Mouse (Mus musculus): ENCODE measurements around the gene Krtap7-1. TPM values are rescaled to one million over a fixed set of nuclear protein-coding genes. Genes with fewer than 3 reads are reported as not detected.

The Krtap7-1 gene
- polyA plus RNA-seq (2015; fragmentation: Nextera tagmentation; extraction: Ambion mirVana) = not detected in 2 replicates

DNA sequence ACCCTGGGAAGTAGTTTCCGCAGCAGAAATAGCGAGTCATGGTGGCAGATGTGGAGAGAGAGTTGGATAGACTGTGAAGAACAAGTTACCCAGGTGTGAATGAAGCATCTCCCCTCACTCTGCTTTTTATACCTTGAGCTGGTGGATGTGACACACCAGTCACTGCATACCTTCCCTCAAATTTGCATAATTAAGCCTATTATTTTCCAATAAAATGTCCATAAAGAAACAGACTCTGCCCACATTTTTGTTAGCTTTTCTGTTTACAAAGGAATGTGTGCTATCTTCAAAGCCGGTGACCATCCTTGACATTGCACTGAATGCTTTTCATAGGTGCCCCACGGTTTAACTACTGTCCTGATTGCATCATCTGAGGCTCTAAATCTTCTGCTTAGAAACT, at the start of gene Krtap7-1:
Krtap7-1 (minus strand) TSS at position 101 of the 400 bp plus-strand sequence.
- 0 out of 2 replicates have a peak, but pooled peaks cover 3% of the 10 kb centered on the region for H3K4me1 ChIP-seq
- H3K9me3 ChIP-seq = no peaks in the 10 kb centered on the region
- no peak within 1 kb of the TSS for H3K27ac ChIP-seq (replicated peaks)
- no peaks in the 10 kb centered on the region for H3K27me3 ChIP-seq (replicated peaks)
- H3K36me3 ChIP-seq = no peaks in the 10 kb centered on the region
- WGBS = 76% methylated on average over 4 of the region's 4 CpGs
- no peak within 1 kb of the TSS for H3K9ac ChIP-seq
- H3K4me2 ChIP-seq = no peak within 1 kb of the TSS
- no peak for ATAC-seq (ENCODE audit: extremely low read depth, insufficient number of reproducible peaks, low FRiP score, low TSS enrichment)
- no peak within 1 kb of the TSS for H3K4me3 ChIP-seq

DNA sequence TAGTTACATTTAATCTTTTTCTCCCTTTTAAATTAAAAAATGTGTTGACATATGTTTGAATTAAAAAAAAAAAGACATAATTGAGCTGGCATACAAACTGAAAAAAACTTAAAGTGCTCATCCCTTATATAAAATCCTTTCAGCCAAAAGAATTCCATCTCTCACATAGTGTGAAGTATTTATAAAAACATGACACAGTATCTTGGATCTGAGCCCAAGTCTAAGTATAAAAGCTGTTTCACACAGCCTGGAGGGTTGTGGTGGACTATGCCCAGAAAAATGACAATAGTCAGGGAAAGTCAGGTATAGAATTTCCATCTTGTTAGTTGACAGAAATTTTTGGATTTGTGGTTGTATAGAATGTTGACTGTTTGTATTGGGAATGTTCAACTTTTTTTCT, 42.2 kb upstream of the Krtap7-1 start:
- Histone ChIP-seq H3K4me2 (no peak overlapping the region), H3K4me3 (no peak overlapping the region), H3K9ac (no peak overlapping the region), H3K9me3 (no peaks in the 10 kb centered on the region), H3K4me1 (no peaks in the 10 kb centered on the region), H3K27me3 (replicated peaks) (no peaks in the 10 kb centered on the region), H3K27ac (replicated peaks) (no peak overlapping the region), H3K36me3 (no peaks in the 10 kb centered on the region)
- no peak for ATAC-seq (ENCODE audit: extremely low read depth, insufficient number of reproducible peaks, low FRiP score, low TSS enrichment)

DNA sequence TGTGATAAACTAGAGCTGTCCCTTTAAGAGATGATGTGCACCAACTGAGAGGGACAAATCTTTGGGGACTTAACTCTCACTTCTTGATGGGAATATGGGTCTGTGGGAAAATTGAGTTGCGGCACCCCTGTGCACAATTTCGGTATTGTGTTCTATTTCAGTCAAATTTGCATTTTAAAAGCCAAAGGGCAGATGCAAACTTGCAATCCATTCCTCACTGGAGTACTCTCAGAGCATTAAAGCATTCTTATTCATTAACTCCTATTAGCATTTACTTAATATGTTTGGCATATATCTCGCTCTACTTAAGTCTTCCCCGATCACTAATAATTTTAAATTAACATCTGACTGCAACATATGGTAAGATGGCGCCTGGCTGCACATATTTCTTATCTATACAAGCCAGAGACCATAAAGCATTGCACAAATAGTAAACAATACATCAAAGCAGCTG, 29.9 kb upstream of the Krtap7-1 start:
- 71% methylated on average over 5 of the region's 5 CpGs for WGBS
- no peaks in the 10 kb centered on the region for H3K4me1 ChIP-seq
- H3K36me3 ChIP-seq = no peaks in the 10 kb centered on the region
- no peak for ATAC-seq (ENCODE audit: extremely low read depth, insufficient number of reproducible peaks, low FRiP score, low TSS enrichment)
- no peak overlapping the region for H3K27ac ChIP-seq (replicated peaks)
- no peaks in the 10 kb centered on the region for H3K9me3 ChIP-seq
- no peak overlapping the region for H3K4me2 ChIP-seq
- no peak overlapping the region for H3K9ac ChIP-seq
- no peak overlapping the region for H3K4me3 ChIP-seq
- no peaks in the 10 kb centered on the region for H3K27me3 ChIP-seq (replicated peaks)

DNA sequence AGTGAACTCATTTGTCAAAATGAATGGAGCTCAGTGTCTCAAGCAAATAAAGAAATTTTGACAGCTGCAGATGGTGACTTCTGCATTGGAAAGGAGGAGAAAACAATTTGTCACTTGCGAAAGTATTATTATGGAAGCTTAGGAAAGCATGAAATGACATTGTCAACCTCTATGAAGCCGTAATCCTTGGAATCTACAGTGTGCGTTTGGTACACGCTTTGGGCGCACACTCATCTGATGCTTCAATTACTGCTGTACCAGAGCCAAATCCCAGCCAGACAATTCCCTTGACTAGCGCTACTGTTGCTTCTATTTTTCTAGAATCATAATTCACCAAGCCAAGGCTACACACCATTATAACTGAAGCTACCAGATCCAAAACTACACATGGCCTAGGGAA, 29.2 kb upstream of the Krtap7-1 start:
- no peak for ATAC-seq (ENCODE audit: extremely low read depth, insufficient number of reproducible peaks, low FRiP score, low TSS enrichment)

DNA sequence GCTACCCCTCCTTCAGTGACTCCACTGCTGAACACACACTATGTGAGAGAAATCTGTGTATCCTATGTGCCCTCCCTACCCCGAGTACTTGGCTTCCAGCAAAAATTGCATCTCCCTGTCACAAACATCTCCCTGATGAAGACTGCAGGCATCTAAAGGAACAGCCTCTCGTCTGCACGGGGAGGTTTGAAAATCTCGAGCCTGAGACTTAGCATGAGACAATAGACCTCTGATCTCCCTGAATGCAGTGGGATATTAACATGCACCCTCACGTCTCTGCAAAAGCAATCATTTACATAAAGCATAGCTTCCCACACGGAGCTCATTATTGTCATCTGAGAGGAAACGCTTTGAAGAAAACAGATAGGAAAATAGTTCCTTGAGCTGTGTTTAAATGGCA, 22.4 kb upstream of the Krtap7-1 start:
- no peak overlapping the region for H3K9ac ChIP-seq
- no peak for ATAC-seq (ENCODE audit: extremely low read depth, insufficient number of reproducible peaks, low FRiP score, low TSS enrichment)
- H3K4me3 ChIP-seq = no peak overlapping the region
- H3K27ac ChIP-seq (replicated peaks) = no peak overlapping the region
- no peaks in the 10 kb centered on the region for H3K4me1 ChIP-seq
- H3K9me3 ChIP-seq = no peaks in the 10 kb centered on the region
- no peaks in the 10 kb centered on the region for H3K36me3 ChIP-seq
- H3K4me2 ChIP-seq = no peak overlapping the region
- no peaks in the 10 kb centered on the region for H3K27me3 ChIP-seq (replicated peaks)
- WGBS = 61% methylated on average over 7 of the region's 7 CpGs

More for the DNA sequence above, 29.2 kb upstream of the Krtap7-1 start:
- no peaks in the 10 kb centered on the region for H3K4me1 ChIP-seq
- H3K9ac ChIP-seq = no peak overlapping the region
- WGBS = 86% methylated on average over 6 of the region's 6 CpGs
- H3K27ac ChIP-seq (replicated peaks) = no peak overlapping the region
- no peak overlapping the region for H3K4me3 ChIP-seq
- no peaks in the 10 kb centered on the region for H3K27me3 ChIP-seq (replicated peaks)
- no peaks in the 10 kb centered on the region for H3K36me3 ChIP-seq
- no peak overlapping the region for H3K4me2 ChIP-seq
- no peaks in the 10 kb centered on the region for H3K9me3 ChIP-seq

DNA sequence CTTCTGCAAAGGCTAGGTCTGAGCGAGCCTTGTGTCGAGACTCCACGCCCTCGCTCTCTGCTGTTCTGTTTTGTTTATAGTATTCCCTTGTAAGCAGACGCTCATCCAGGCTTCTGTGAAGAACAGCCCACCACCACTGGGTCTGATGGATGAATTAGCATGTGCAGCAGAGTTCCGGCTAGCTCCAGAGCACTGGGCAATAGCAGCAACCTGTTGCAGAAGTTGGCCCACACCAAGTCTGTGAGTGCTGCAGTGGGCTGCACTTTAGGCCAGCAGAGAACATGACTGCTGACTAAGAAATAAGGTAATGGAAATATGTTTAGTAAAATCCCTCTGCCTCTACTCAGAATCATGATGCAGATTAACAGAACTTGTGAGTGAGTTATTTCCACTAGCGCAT, 21.7 kb upstream of the Krtap7-1 start:
- Histone ChIP-seq H3K4me1 (no peaks in the 10 kb centered on the region), H3K27me3 (replicated peaks) (no peaks in the 10 kb centered on the region), H3K4me3 (no peak overlapping the region), H3K9me3 (0 out of 2 replicates have a peak, but pooled peaks cover under 1% of the 10 kb centered on the region), H3K4me2 (no peak overlapping the region), H3K9ac (no peak overlapping the region), H3K36me3 (no peaks in the 10 kb centered on the region), H3K27ac (replicated peaks) (no peak overlapping the region)
- ATAC-seq (ENCODE audit: extremely low read depth, insufficient number of reproducible peaks, low FRiP score, low TSS enrichment) = no peak
- 65% methylated on average over 7 of the region's 7 CpGs for WGBS

DNA sequence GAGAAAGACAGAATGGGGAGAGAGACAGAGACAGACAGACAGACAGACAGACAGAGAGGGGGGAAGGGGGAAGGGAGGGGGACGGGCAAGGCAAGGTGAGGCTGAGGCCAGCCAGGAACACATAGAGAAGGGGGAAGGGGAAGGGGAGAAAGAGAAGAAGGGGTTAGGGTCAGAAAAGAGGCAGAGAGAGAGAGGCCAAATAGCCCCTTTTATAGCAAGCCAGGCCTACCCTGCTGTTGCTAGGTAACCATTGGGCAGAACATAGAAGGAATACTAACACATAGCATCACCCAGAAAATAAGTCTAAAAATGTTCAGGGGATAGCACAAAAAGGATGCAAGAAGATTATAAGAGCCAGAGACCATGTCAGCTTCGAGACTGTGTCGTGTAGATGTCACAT, 20.3 kb upstream of the Krtap7-1 start:
- H3K4me2 ChIP-seq = no peak overlapping the region
- H3K4me3 ChIP-seq = no peak overlapping the region
- whole genome bisulfite sequencing = 75% methylated on average over 3 of the region's 3 CpGs
- 0 out of 2 replicates have a peak, but pooled peaks cover 3% of the 10 kb centered on the region for H3K9me3 ChIP-seq
- H3K36me3 ChIP-seq = no peaks in the 10 kb centered on the region
- no peak overlapping the region for H3K27ac ChIP-seq (replicated peaks)
- H3K27me3 ChIP-seq (replicated peaks) = no peaks in the 10 kb centered on the region
- no peak overlapping the region for H3K9ac ChIP-seq
- H3K4me1 ChIP-seq = no peaks in the 10 kb centered on the region
- ATAC-seq (ENCODE audit: extremely low read depth, insufficient number of reproducible peaks, low FRiP score, low TSS enrichment) = no peak

DNA sequence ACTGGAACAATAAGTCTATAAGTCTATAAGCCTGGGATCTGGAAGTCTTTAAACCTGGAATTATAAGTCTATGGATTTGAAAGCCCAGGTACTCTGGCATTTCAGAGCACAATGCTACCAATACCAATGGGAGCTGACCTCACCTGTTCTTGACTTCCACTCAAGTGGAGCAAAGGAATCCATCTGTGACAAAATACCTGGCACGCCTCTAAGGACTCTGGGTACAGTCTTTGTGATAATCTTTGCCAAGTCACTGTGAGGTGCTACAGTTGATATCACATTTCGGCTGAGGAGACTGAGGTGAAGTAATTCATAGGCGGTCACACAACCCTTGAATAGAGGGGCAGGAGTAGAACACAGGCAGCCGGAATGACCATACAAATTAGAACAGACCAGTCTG, 12.9 kb upstream of the Krtap7-1 start:
- ATAC-seq (ENCODE audit: extremely low read depth, insufficient number of reproducible peaks, low FRiP score, low TSS enrichment) = no peak
- H3K4me1 ChIP-seq = peaks cover 5% of the 10 kb centered on the region; the same call in 1 of the 2 replicates
- H3K36me3 ChIP-seq = no peaks in the 10 kb centered on the region
- no peak overlapping the region for H3K27ac ChIP-seq (replicated peaks)
- no peaks in the 10 kb centered on the region for H3K27me3 ChIP-seq (replicated peaks)
- no peak overlapping the region for H3K4me2 ChIP-seq
- WGBS = 84% methylated on average over 4 of the region's 4 CpGs
- H3K9me3 ChIP-seq = 0 out of 2 replicates have a peak, but pooled peaks cover 3% of the 10 kb centered on the region
- H3K4me3 ChIP-seq = no peak overlapping the region
- no peak overlapping the region for H3K9ac ChIP-seq

DNA sequence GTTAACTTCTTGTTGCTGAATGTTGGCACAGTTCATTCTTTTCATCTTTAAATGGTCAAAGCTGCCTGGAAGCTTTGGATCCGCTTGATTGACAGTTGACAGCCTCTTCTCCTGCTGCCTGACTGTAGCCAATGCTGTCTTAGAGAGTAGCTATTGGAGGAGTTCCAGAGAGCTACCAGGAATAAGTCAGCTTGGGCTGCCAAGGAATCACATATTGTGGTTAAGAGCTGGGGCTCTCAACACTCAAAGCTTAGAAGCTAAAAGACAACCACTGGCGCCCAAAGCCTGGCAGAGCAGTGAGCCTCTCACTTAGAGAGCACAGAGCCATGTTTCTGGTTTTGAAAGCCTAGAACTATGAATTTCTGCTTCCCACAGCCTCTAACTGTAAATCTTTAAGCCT, 12.4 kb upstream of the Krtap7-1 start:
- ATAC-seq (ENCODE audit: extremely low read depth, insufficient number of reproducible peaks, low FRiP score, low TSS enrichment) = no peak
- no peak overlapping the region for H3K9ac ChIP-seq
- 69% methylated on average over 2 of the region's 2 CpGs for WGBS
- peaks cover 5% of the 10 kb centered on the region; the same call in 1 of the 2 replicates for H3K4me1 ChIP-seq
- H3K4me2 ChIP-seq = no peak overlapping the region
- H3K9me3 ChIP-seq = 0 out of 2 replicates have a peak, but pooled peaks cover 3% of the 10 kb centered on the region
- H3K27ac ChIP-seq (replicated peaks) = no peak overlapping the region
- H3K27me3 ChIP-seq (replicated peaks) = no peaks in the 10 kb centered on the region
- H3K36me3 ChIP-seq = no peaks in the 10 kb centered on the region
- no peak overlapping the region for H3K4me3 ChIP-seq

DNA sequence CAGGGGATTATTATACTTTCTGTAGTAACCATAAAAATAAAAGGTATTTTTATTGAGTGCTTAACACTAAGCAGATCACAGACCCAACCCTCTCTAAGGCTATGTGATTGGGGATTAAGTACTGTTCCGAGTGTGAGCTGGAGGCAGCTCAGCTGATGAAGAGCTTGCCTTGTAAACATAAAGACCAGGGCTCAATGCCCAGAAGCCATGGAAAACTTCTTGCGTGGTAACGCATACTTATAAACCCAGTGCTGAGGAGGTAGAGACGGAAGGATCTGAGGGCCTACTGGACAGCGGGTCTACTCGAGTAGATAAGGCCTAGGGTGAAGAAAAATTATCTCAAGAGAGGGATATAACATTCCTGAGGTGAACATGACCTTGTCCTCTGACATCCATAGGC, 12.0 kb upstream of the Krtap7-1 start:
- no peak overlapping the region for H3K27ac ChIP-seq (replicated peaks)
- no peaks in the 10 kb centered on the region for H3K36me3 ChIP-seq
- WGBS = 58% methylated on average over 6 of the region's 6 CpGs
- no peak overlapping the region for H3K4me3 ChIP-seq
- no peaks in the 10 kb centered on the region for H3K27me3 ChIP-seq (replicated peaks)
- peaks cover 5% of the 10 kb centered on the region; the same call in 1 of the 2 replicates for H3K4me1 ChIP-seq
- H3K9me3 ChIP-seq = 0 out of 2 replicates have a peak, but pooled peaks cover 3% of the 10 kb centered on the region
- no peak for ATAC-seq (ENCODE audit: extremely low read depth, insufficient number of reproducible peaks, low FRiP score, low TSS enrichment)
- no peak overlapping the region for H3K4me2 ChIP-seq
- H3K9ac ChIP-seq = no peak overlapping the region

DNA sequence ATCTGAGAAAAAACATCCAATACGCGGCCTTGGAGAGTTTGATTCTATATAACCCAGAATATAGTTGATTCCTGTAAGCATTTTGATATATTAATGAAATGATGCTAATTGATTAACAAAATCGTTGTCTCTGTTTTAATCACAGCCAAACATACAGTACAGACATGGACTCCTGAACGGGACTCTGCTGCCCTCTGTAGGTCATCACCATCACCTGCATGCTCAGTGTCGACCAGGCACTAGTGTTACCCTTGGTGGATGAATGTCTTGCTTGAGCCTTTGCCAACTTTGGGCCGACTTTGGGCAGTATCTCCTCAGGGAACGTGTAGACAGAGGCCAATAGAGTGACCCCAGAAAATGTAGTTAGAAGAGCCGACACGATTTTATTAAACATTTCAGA, 9.5 kb upstream of the Krtap7-1 start:
- Histone ChIP-seq H3K9me3 (no peaks in the 10 kb centered on the region), H3K4me1 (peaks cover 5% of the 10 kb centered on the region; the same call in 1 of the 2 replicates), H3K27ac (replicated peaks) (no peak overlapping the region), H3K27me3 (replicated peaks) (no peaks in the 10 kb centered on the region), H3K4me2 (no peak overlapping the region), H3K9ac (no peak overlapping the region), H3K4me3 (no peak overlapping the region), H3K36me3 (no peaks in the 10 kb centered on the region)
- ATAC-seq (ENCODE audit: extremely low read depth, insufficient number of reproducible peaks, low FRiP score, low TSS enrichment) = no peak
- 54% methylated on average over 9 of the region's 9 CpGs for WGBS

DNA sequence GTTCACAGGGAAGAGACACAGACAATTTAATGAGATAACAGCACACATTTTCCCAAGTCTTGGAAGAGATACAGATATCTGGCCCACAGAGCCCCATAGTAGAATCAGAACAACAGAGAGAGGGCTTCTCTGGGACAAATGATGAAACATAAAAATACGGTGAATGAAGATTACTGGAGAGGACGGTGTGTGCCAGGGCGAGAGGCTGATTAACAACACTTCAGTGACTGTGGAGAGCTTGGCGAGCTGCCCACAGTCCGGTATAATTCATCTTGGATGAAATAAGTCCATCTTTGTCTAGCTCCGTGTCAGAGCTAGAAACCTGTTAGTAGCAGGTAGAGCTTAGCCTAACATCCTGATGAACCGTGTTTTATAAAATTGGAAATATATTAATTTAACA, 5.3 kb upstream of the Krtap7-1 start:
- Histone ChIP-seq H3K9me3 (no peaks in the 10 kb centered on the region), H3K4me2 (no peak overlapping the region), H3K27me3 (replicated peaks) (no peaks in the 10 kb centered on the region), H3K4me1 (0 out of 2 replicates have a peak, but pooled peaks cover 3% of the 10 kb centered on the region), H3K4me3 (no peak overlapping the region), H3K36me3 (no peaks in the 10 kb centered on the region), H3K27ac (replicated peaks) (no peak overlapping the region), H3K9ac (no peak overlapping the region)
- 56% methylated on average over 7 of the region's 7 CpGs for WGBS
- ATAC-seq (ENCODE audit: extremely low read depth, insufficient number of reproducible peaks, low FRiP score, low TSS enrichment) = no peak
